Mouse (Mus musculus) CH12.LX (cell line): ENCODE data around the gene Dirc2.

Experiments used
- CTCF ChIP-seq, 2 experiments: IDR thresholded peaks in 1 of 2; conservative IDR thresholded peaks in 1 of 2; 2 replicates each; pipeline ENCODE4 v1.5.1; 2011 to 2012; ENCODE audit warnings: low read depth in 2 of 2, low read length in 2 of 2, improper control_type of control experiment in 1 of 2, inconsistent platforms in 1 of 2, mild to moderate bottlenecking in 1 of 2, moderate library complexity in 1 of 2
- ELF1 ChIP-seq: IDR thresholded peaks from 2 replicates; pipeline ENCODE4 v1.6.1; 2014; ENCODE audit warnings: low read depth, mild to moderate bottlenecking, inconsistent platforms, low read length, improper control_type of control experiment
- EP300 ChIP-seq: IDR thresholded peaks from 2 replicates; pipeline ENCODE4 v1.6.1; 2011; ENCODE audit warnings: low read length, improper control_type of control experiment
- ETS1 ChIP-seq: conservative IDR thresholded peaks from 2 replicates; pipeline ENCODE4 v1.6.1; 2012; ENCODE audit warnings: low read depth, mild to moderate bottlenecking, inconsistent platforms, low read length, improper control_type of control experiment, moderate library complexity
- GABPA ChIP-seq: IDR thresholded peaks from 2 replicates; pipeline ENCODE4 v1.6.1; 2012; ENCODE audit warnings: low read depth, low read length, improper control_type of control experiment, inconsistent platforms; ENCODE audit not compliant: insufficient replicate concordance
- HCFC1 ChIP-seq: IDR thresholded peaks from 2 replicates; pipeline ENCODE4 v1.6.1; 2012; ENCODE audit warnings: low read depth, mild to moderate bottlenecking, inconsistent platforms, low read length, improper control_type of control experiment
- MAFK ChIP-seq: IDR thresholded peaks from 2 replicates; pipeline ENCODE4 v1.6.1; 2011; ENCODE audit warnings: low read length, improper control_type of control experiment; ENCODE audit not compliant: insufficient replicate concordance
- MEF2A ChIP-seq: IDR thresholded peaks from 2 replicates; pipeline ENCODE4 v1.6.1; 2014; ENCODE audit warnings: low read depth, mild to moderate bottlenecking, inconsistent platforms, low read length, improper control_type of control experiment, borderline replicate concordance
- NELFE ChIP-seq: IDR thresholded peaks from 2 replicates; pipeline ENCODE4 v1.6.1; 2011; ENCODE audit warnings: low read depth, low read length, improper control_type of control experiment
- PAX5 ChIP-seq: IDR thresholded peaks from 2 replicates; pipeline ENCODE4 v1.6.1; 2012; ENCODE audit warnings: low read length, inconsistent platforms, mixed read lengths
- POLR2A ChIP-seq: IDR thresholded peaks from 2 replicates; pipeline ENCODE4 v1.6.1; 2011; ENCODE audit warnings: low read depth, mild to moderate bottlenecking, improper control_type of control experiment, low read length
- USF1 ChIP-seq: IDR thresholded peaks from 2 replicates; pipeline ENCODE4 v1.6.1; 2014; ENCODE audit warnings: low read depth, mild to moderate bottlenecking, inconsistent platforms, low read length, improper control_type of control experiment

DNA sequence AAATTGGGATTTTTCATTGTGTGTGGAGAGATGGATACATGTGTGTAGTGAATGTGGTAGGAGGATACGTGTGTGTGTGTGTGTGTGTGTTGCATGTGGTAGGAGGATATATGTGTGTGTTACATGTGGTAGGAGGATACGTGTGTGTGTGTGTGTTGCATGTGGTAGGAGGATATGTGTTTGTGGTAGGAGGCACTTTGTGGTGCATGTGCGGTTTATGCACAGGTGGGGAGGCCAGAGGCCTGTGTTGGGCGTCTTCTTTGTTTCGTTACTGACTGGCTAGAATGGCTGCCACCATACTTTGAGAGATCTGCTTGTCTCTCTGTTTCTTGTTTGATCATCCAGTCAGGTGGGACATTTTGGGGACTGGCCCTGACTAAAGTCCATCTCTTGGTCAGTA lies 27.5 kb downstream of the Dirc2 start:
- no peak for TF ChIP-seq POLR2A
- no peak for TF ChIP-seq GABPA
- TF ChIP-seq ETS1 = no peak
- no peak for TF ChIP-seq EP300
- no peak for TF ChIP-seq ELF1
- TF ChIP-seq MEF2A = no peak
- TF ChIP-seq MAFK = no peak
- TF ChIP-seq CTCF (conservative IDR thresholded peaks at IDR 0.05 in 1 of 2, IDR thresholded peaks at IDR 0.05 in 1 of 2; ENCODE audit: low read depth in 2 of 2, low read length in 2 of 2) = no peak
- no peak for TF ChIP-seq PAX5
- no peak for TF ChIP-seq HCFC1
- TF ChIP-seq NELFE = no peak
- TF ChIP-seq USF1 = no peak
